Mouse (Mus musculus): ENCODE results near the gene Sfrp4.

DNA sequence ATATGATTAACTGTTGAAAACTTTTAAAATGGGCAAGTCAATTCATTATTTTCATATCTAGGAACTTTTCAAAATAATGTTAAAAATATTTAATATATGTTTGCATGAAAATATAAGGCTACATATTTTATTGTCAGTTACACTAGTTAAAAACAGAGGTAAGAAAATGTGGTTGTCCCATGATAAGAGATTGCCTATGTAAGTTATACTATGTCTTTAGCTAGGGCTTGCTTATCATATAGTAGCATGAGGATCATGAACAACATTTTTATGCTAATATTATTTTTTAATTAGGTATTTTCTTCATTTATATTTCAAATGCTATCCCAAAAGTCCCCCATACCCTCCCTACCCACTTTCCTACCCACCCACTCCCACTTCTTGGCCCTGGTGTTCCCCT lies 18.0 kb upstream of the Sfrp4 start:
- no peak for TF ChIP-seq CTCF (IDR thresholded peaks at IDR 0.05)
- no peak for TF ChIP-seq EP300 (IDR thresholded peaks at IDR 0.05)
